Mouse (Mus musculus): ENCODE measurements around the gene Zc3h14. TPM values are rescaled to one million over a fixed set of nuclear protein-coding genes. Genes with fewer than 3 reads are reported as not detected.

Zc3h14 gene
- total and polyA plus RNA-seq, 3 experiments: 74.9 to 429 (median 88.5) TPM

DNA sequence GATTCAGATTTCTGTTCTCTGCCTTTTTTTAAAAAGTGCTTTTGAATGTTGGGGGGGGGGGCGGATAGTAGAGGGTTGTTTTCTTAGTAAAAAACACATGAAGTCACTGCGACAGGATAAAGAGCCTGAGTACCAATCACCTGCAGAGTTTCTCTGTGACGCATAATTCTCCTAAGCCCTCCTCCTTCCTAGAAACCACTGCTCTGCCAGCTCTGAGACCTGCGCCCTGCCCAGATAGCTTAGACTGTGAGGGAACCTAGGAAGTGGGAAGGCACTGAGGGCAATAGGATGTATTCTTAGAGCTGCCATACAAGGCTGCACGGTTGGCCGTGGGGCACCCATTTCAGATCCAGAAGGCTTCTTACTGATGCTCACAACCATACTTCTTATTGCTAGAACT is 33.9 kb upstream of the Zc3h14 start:
- H3K79me2 ChIP-seq (ENCODE audit: control insufficient read depth, insufficient read depth, low read length, poor library complexity): no peaks in the 10 kb centered on the region
- no peaks in the 10 kb centered on the region for H3K36me3 ChIP-seq (ENCODE audit: control insufficient read depth in 1 of 2, insufficient read depth in 2 of 2, low read length in 2 of 2)
- no peaks in the 10 kb centered on the region for H3K27me3 ChIP-seq (ENCODE audit: control insufficient read depth in 1 of 2, insufficient read depth in 2 of 2, low read length in 2 of 2)
- no peak overlapping the region for H3K9ac ChIP-seq (ENCODE audit: control insufficient read depth, low read depth, low read length, poor library complexity, severe bottlenecking)
- H3K4me1 ChIP-seq (ENCODE audit: control insufficient read depth in 1 of 2, insufficient read depth in 2 of 2, low read length in 2 of 2): no peaks in the 10 kb centered on the region
- no peak for DNase-seq (ENCODE audit: low read depth, low spot score)
- TF ChIP-seq NRF1 (IDR thresholded peaks at IDR 0.05; ENCODE audit: insufficient read depth, low read depth, low read length, poor library complexity, severe bottlenecking) (no peak), ETS1 (IDR thresholded peaks at IDR 0.05; ENCODE audit: low read depth, low read length) (no peak), MYB (IDR thresholded peaks at IDR 0.05; ENCODE audit: low read depth, low read length) (no peak), CTCF (IDR thresholded peaks at IDR 0.05 in 2 of 3, conservative IDR thresholded peaks at IDR 0.05 in 1 of 3; ENCODE audit: control insufficient read depth in 1 of 3, insufficient read depth in 1 of 3, low read depth in 2 of 3, low read length in 3 of 3, poor library complexity in 1 of 3, severe bottlenecking in 1 of 3) (no peak), CHD1 (IDR thresholded peaks at IDR 0.05; ENCODE audit: low read depth, low read length) (no peak), SMC3 (IDR thresholded peaks at IDR 0.05; ENCODE audit: low read depth, low read length) (no peak), BHLHE40 (IDR thresholded peaks at IDR 0.05; ENCODE audit: borderline replicate concordance, low read depth, low read length) (no peak), E2F4 (IDR thresholded peaks at IDR 0.05; ENCODE audit: borderline replicate concordance, low read depth, low read length) (no peak), MAZ (IDR thresholded peaks at IDR 0.05; ENCODE audit: low read depth, low read length) (no peak), ELF1 (IDR thresholded peaks at IDR 0.05; ENCODE audit: low read depth, low read length) (no peak), ZKSCAN1 (IDR thresholded peaks at IDR 0.05; ENCODE audit: low read depth, low read length) (no peak), EP300 (IDR thresholded peaks at IDR 0.05; ENCODE audit: low read depth in 1 of 2, low read length in 2 of 2) (no peak), ZC3H11A (IDR thresholded peaks at IDR 0.05; ENCODE audit: low read depth, low read length) (no peak)
- H3K27ac ChIP-seq (ENCODE audit: control insufficient read depth, low read depth, low read length): no peak overlapping the region
- H3K9me3 ChIP-seq (replicated peaks; ENCODE audit: insufficient read depth, low read length): no peaks in the 10 kb centered on the region
- no peak overlapping the region for H3K4me3 ChIP-seq (ENCODE audit: control insufficient read depth in 1 of 2, insufficient read depth in 1 of 2, low read depth in 2 of 2, low read length in 2 of 2)

- Histone ChIP-seq H3K27me3 (ENCODE audit: control insufficient read depth in 1 of 2, insufficient read depth in 2 of 2, low read length in 2 of 2) (no peaks in the 10 kb centered on the region), H3K4me3 (ENCODE audit: control insufficient read depth in 1 of 2, insufficient read depth in 1 of 2, low read depth in 2 of 2, low read length in 2 of 2) (no peak overlapping the region), H3K9ac (ENCODE audit: control insufficient read depth, low read depth, low read length, poor library complexity, severe bottlenecking) (no peak overlapping the region), H3K9me3 (replicated peaks; ENCODE audit: insufficient read depth, low read length) (no peaks in the 10 kb centered on the region), H3K27ac (ENCODE audit: control insufficient read depth, low read depth, low read length) (no peak overlapping the region), H3K36me3 (ENCODE audit: control insufficient read depth in 1 of 2, insufficient read depth in 2 of 2, low read length in 2 of 2) (no peaks in the 10 kb centered on the region), H3K4me1 (ENCODE audit: control insufficient read depth in 1 of 2, insufficient read depth in 2 of 2, low read length in 2 of 2) (no peaks in the 10 kb centered on the region), H3K79me2 (ENCODE audit: control insufficient read depth, insufficient read depth, low read length, poor library complexity) (no peaks in the 10 kb centered on the region)
- DNase-seq (ENCODE audit: low read depth, low spot score): no peak
- TF ChIP-seq CHD2 (IDR thresholded peaks at IDR 0.05; ENCODE audit: low read length) (no peak), GABPA (IDR thresholded peaks at IDR 0.05; ENCODE audit: low read depth, low read length) (no peak), ETS1 (IDR thresholded peaks at IDR 0.05; ENCODE audit: low read depth, low read length) (no peak), NRF1 (IDR thresholded peaks at IDR 0.05; ENCODE audit: insufficient read depth, low read depth, low read length, poor library complexity, severe bottlenecking) (no peak), HCFC1 (IDR thresholded peaks at IDR 0.05; ENCODE audit: low read depth, low read length) (no peak)
Measured at GRCm38 (mm10) chr12:98713621-98714103, 33.1 kb upstream of the Zc3h14 start.
